In genomic region chr2:3102360-3102759, GRCm38 (mm10) we compare ENCODE assay signal across 16 mouse cellular contexts. TPM values are rescaled to one million over a fixed set of nuclear protein-coding genes. Genes with fewer than 3 reads are reported as not detected.
A peak's percentile ranks its signal among the peaks of the same experiment; 100 is the strongest.
DNase-seq lines count a peak whose midpoint lies in the region; ATAC-seq and TF ChIP-seq lines count a peak whose summit lies in the region.
"Had no signal": no experiment of that assay in that cellular context is flagged by ENCODE, and none has a peak within 500 bp of the region (broad histone marks: within the 10 kb centered on the region; RNA-seq: fewer than 3 reads in every experiment).

No protein-coding gene starts in this region.

- DNase-seq in adrenal gland, adult 2 months, result peak; percentile 27
- no peak for DNase-seq in adrenal gland, postnatal 10 days
- DNase-seq in kidney, adult 2 months, result peak; percentile 83
- peak; percentile 48 for DNase-seq in lung, postnatal 10 days
- DNase-seq in embryonic facial prominence, embryonic 10.5 days (ENCODE audit: low spot score), result no peak
- DNase-seq: cerebellum, postnatal 14 days; layer of hippocampus, adult 9-11 months; spleen, adult 18-20 months had no signal

- no peak for TF ChIP-seq CTCF in kidney, adult 2 months (conservative IDR thresholded peaks at IDR 0.05; ENCODE audit: insufficient read depth, insufficient read length, low read depth, low read length)

- no peaks in the 10 kb centered on the region for H3K27me3 ChIP-seq in kidney, adult 2 months (replicated peaks; ENCODE audit: control insufficient read depth, insufficient read depth, low read length)
- no peaks in the 10 kb centered on the region; the same call in 1 of the 2 replicates for H3K27me3 ChIP-seq in kidney, embryonic 14.5 days (ENCODE audit: control insufficient read depth, insufficient read depth, low read length)
- no peaks in the 10 kb centered on the region for H3K27me3 ChIP-seq in intestine, embryonic 16.5 days (replicated peaks; ENCODE audit: control insufficient read depth, insufficient read depth, low read length)
- H3K27me3 ChIP-seq in embryonic facial prominence, embryonic 10.5 days (replicated peaks; ENCODE audit: low read depth, poor library complexity, severe bottlenecking), result no peaks in the 10 kb centered on the region
- H3K27me3 ChIP-seq: embryonic facial prominence, embryonic 13.5 days; forebrain, embryonic 13.5 days; liver, embryonic 15.5 days; midbrain, embryonic 13.5 days had no signal

- H3K4me1 ChIP-seq in kidney, adult 2 months (ENCODE audit: control insufficient read depth, insufficient read depth, low read length), result no peaks in the 10 kb centered on the region
- no peaks in the 10 kb centered on the region for H3K4me1 ChIP-seq in kidney, embryonic 14.5 days (ENCODE audit: control insufficient read depth, insufficient read depth, low read length)
- peaks cover 6% of the 10 kb centered on the region for H3K4me1 ChIP-seq in brown adipose tissue, adult 24 weeks (ENCODE audit: control insufficient read depth, insufficient read depth, insufficient read length, low read length)
- H3K4me1 ChIP-seq in intestine, embryonic 16.5 days (ENCODE audit: control insufficient read depth, insufficient read depth, low read length), result no peaks in the 10 kb centered on the region
- H3K4me1 ChIP-seq in embryonic facial prominence, embryonic 10.5 days, result no peaks in the 10 kb centered on the region
- H3K4me1 ChIP-seq: embryonic facial prominence, embryonic 13.5 days; forebrain, embryonic 13.5 days; liver, embryonic 15.5 days; midbrain, embryonic 13.5 days had no signal

- no peak overlapping the region for H3K9ac ChIP-seq in kidney, embryonic 14.5 days (ENCODE audit: low read depth, low read length)
- no peak overlapping the region for H3K9ac ChIP-seq in intestine, embryonic 16.5 days (ENCODE audit: low read depth, low read length)
- H3K9ac ChIP-seq: embryonic facial prominence, embryonic 13.5 days; forebrain, embryonic 13.5 days; liver, embryonic 15.5 days; midbrain, embryonic 13.5 days had no signal

- peak overlapping the region; percentile 33; the same call in 1 of the 2 replicates for H3K27ac ChIP-seq in kidney, adult 2 months (ENCODE audit: insufficient read depth, low read depth, low read length)
- no peak overlapping the region for H3K27ac ChIP-seq in kidney, embryonic 14.5 days (ENCODE audit: low read depth, low read length)
- H3K27ac ChIP-seq in brown adipose tissue, adult 24 weeks (replicated peaks; ENCODE audit: low read depth, low read length), result peak overlapping the region; percentile 47
- H3K27ac ChIP-seq in intestine, embryonic 16.5 days (ENCODE audit: low read length), result no peak overlapping the region
- no peak overlapping the region for H3K27ac ChIP-seq in embryonic facial prominence, embryonic 10.5 days (replicated peaks)
- H3K27ac ChIP-seq: embryonic facial prominence, embryonic 13.5 days; forebrain, embryonic 13.5 days; liver, embryonic 15.5 days; midbrain, embryonic 13.5 days had no signal

- TF ChIP-seq POLR2A in kidney, adult 2 months (IDR thresholded peaks at IDR 0.05; ENCODE audit: low read depth, low read length), result no peak

- H3K36me3 ChIP-seq in kidney, adult 2 months (ENCODE audit: control insufficient read depth, insufficient read depth, low read length), result no peaks in the 10 kb centered on the region
- H3K36me3 ChIP-seq in kidney, embryonic 14.5 days (ENCODE audit: control insufficient read depth, insufficient read depth, low read length), result no peaks in the 10 kb centered on the region
- H3K36me3 ChIP-seq in intestine, embryonic 16.5 days (ENCODE audit: control insufficient read depth, insufficient read depth, low read length), result no peaks in the 10 kb centered on the region
- H3K36me3 ChIP-seq in embryonic facial prominence, embryonic 10.5 days (replicated peaks), result no peaks in the 10 kb centered on the region
- H3K36me3 ChIP-seq: embryonic facial prominence, embryonic 13.5 days; liver, embryonic 15.5 days; midbrain, embryonic 13.5 days had no signal

- H3K4me3 ChIP-seq in kidney, adult 2 months (ENCODE audit: insufficient read depth, low read depth, low read length), result no peak overlapping the region
- no peak overlapping the region for H3K4me3 ChIP-seq in kidney, embryonic 14.5 days (ENCODE audit: low read length)
- H3K4me3 ChIP-seq in brown adipose tissue, adult 24 weeks (ENCODE audit: insufficient read depth, low read depth, low read length), result no peak overlapping the region
- H3K4me3 ChIP-seq in intestine, embryonic 16.5 days (ENCODE audit: low read length), result no peak overlapping the region
- no peak overlapping the region for H3K4me3 ChIP-seq in embryonic facial prominence, embryonic 10.5 days
- H3K4me3 ChIP-seq: embryonic facial prominence, embryonic 13.5 days; forebrain, embryonic 13.5 days; liver, embryonic 15.5 days; midbrain, embryonic 13.5 days had no signal

- 49% methylated on average over 3 of the region's 3 CpGs for WGBS in kidney, adult 2 months
- WGBS in kidney, embryonic 14.5 days, result 53% methylated on average over 3 of the region's 3 CpGs
- 64% methylated on average over 3 of the region's 3 CpGs for WGBS in intestine, embryonic 16.5 days
- WGBS in embryonic facial prominence, embryonic 10.5 days, result 71% methylated on average over 3 of the region's 3 CpGs

- H3K4me2 ChIP-seq in kidney, embryonic 14.5 days (replicated peaks; ENCODE audit: low read depth, low read length), result no peak overlapping the region
- no peak overlapping the region for H3K4me2 ChIP-seq in intestine, embryonic 16.5 days (ENCODE audit: low read depth, low read length)
- H3K4me2 ChIP-seq: embryonic facial prominence, embryonic 13.5 days; forebrain, embryonic 13.5 days; liver, embryonic 15.5 days; midbrain, embryonic 13.5 days had no signal

- no peak for ATAC-seq in kidney, embryonic 14.5 days (ENCODE audit: low FRiP score, low TSS enrichment)
- ATAC-seq in intestine, embryonic 16.5 days, result no peak
- ATAC-seq: forebrain, embryonic 13.5 days; inflammation-experienced regulatory T-cells, adult 6 months; midbrain, embryonic 13.5 days had no signal

- no peaks in the 10 kb centered on the region for H3K9me3 ChIP-seq in kidney, embryonic 14.5 days (ENCODE audit: control insufficient read depth, low read length)
- H3K9me3 ChIP-seq in intestine, embryonic 16.5 days (ENCODE audit: control insufficient read depth, low read length), result no peaks in the 10 kb centered on the region
- peaks cover 8% of the 10 kb centered on the region; the same call in 1 of the 2 replicates for H3K9me3 ChIP-seq in embryonic facial prominence, embryonic 10.5 days
- H3K9me3 ChIP-seq: embryonic facial prominence, embryonic 13.5 days; forebrain, embryonic 13.5 days; liver, embryonic 15.5 days; midbrain, embryonic 13.5 days had no signal

RNA-seq across cellular contexts. Expression of gene Fam171a1, which starts 11.7 kb away (rescaled TPM):
- total RNA-seq in adrenal gland, adult 2 months (2021), result 10 to 100 TPM; 24.6 to 35.2 TPM
- 14.7 and 15.4 TPM in 2 replicates for polyA plus RNA-seq in adrenal gland, adult 2 months (2012; rRNA removed)
- 10 to 100 TPM; 26.0 to 31.5 TPM for total RNA-seq in adrenal gland, postnatal 10 days (2021)
- polyA plus RNA-seq in kidney, adult 2 months (2012; rRNA removed), result 21.7 and 23.7 TPM in 2 replicates
- polyA plus RNA-seq in kidney, embryonic 14.5 days (2014; fragmentation: Nextera tagmentation; extraction: Ambion mirVana), result 24.3 and 55.7 TPM in 2 replicates
- polyA plus RNA-seq in brown adipose tissue, adult 24 weeks (2012; ENCODE audit: insufficient read depth, insufficient read length, missing spikeins), result 5.2 and 10.0 TPM in 2 replicates
- polyA plus RNA-seq in intestine, embryonic 16.5 days (2015; fragmentation: Nextera tagmentation; extraction: Ambion mirVana), result 19.4 and 21.3 TPM in 2 replicates
- polyA plus RNA-seq in embryonic facial prominence, embryonic 10.5 days (2016; fragmentation: Nextera tagmentation; extraction: Ambion mirVana), result 38.9 and 39.5 TPM in 2 replicates
- polyA plus RNA-seq: inflammation-experienced regulatory T-cells, adult 6 months had no signal

Comparison
In these comparisons a context has a peak if more than half of its experiments do, and no peak if none do; other contexts are left out.
1. DNase-seq: peak in adrenal gland, adult 2 months (single experiment), kidney, adult 2 months (single experiment) and lung, postnatal 10 days (single experiment); none in adrenal gland, postnatal 10 days (single experiment) and embryonic facial prominence, embryonic 10.5 days (single experiment).
2. H3K27ac ChIP-seq: peak in kidney, adult 2 months (single experiment) and brown adipose tissue, adult 24 weeks (single experiment); none in kidney, embryonic 14.5 days (single experiment), intestine, embryonic 16.5 days (single experiment) and embryonic facial prominence, embryonic 10.5 days (single experiment).